Mouse (Mus musculus) frontal cortex, adult 2 months (tissue): ENCODE measurements at regions not wholly inside any gene's neighbourhood (a gene's known extent, or its start where the extent isn't known, plus 50 kb on each side); places are given as distances from the start of the nearest gene placed in this dataset.

Source experiments
- DNase-seq, 2 experiments: peaks; one replicate each; pipeline ENCODE4 v3.0.0; 2022; ENCODE audit warnings: low spot score in 1 of 2; ENCODE audit errors: extremely low spot score in 1 of 2

GRCm38 (mm10) chr8:113554700-113555455, 80.5 kb upstream of the Mon1b start:
- no peak for DNase-seq

- no peak for DNase-seq
Measured at GRCm38 (mm10) chr8:113556994-113557393, 78.4 kb upstream of the Mon1b start.

- no peak for DNase-seq
Measured at GRCm38 (mm10) chr8:113581098-113581497, 54.3 kb upstream of the Mon1b start.

- DNase-seq: no peak
Measured at GRCm38 (mm10) chr8:113581704-113582103, 53.7 kb upstream of the Mon1b start.

GRCm38 (mm10) chr8:113582180-113582975, 53.0 kb upstream of the Mon1b start:
- DNase-seq: peak in 1 of 2 experiments; percentile 57

- peak in 1 of 2 experiments; percentile 17 for DNase-seq
Measured at GRCm38 (mm10) chr8:113583801-113584200, 51.6 kb upstream of the Mon1b start.
